Mouse (Mus musculus): ENCODE results near the gene Krtap9-1. TPM values are rescaled to one million over a fixed set of nuclear protein-coding genes. Genes with fewer than 3 reads are reported as not detected.
"Not testable (repeated sequence)": the region's sequence is repeated elsewhere in the genome, so short reads cannot be mapped to it uniquely, and the experiment has no call there.

The Krtap9-1 gene
- not detected in 2 replicates for total RNA-seq (2015; ENCODE audit: low replicate concordance)
- not detected in 2 replicates for total RNA-seq (2017; ENCODE audit: low replicate concordance)

GRCm38 (mm10) chr11:99873089-99873488 lies at the start of gene Krtap9-1:
Krtap9-1 (plus strand) TSS chr11:99873389.
- not testable (repeated sequence) for ATAC-seq (replicated peaks; ENCODE audit: low FRiP score, poor library complexity, severe bottlenecking)

- no peak for ATAC-seq (replicated peaks; ENCODE audit: low FRiP score, poor library complexity, severe bottlenecking)
Measured at GRCm38 (mm10) chr11:99837966-99838365, 35.2 kb upstream of the Krtap9-1 start, which contains the start of gene 2300003K06Rik. 2300003K06Rik (minus strand) TSS chr11:99838066.

- ATAC-seq (replicated peaks; ENCODE audit: low FRiP score, poor library complexity, severe bottlenecking), result no peak
Measured at GRCm38 (mm10) chr11:99842185-99842584, 31.0 kb upstream of the Krtap9-1 start.

GRCm38 (mm10) chr11:99846746-99847145 lies 26.4 kb upstream of the Krtap9-1 start:
- ATAC-seq (replicated peaks; ENCODE audit: low FRiP score, poor library complexity, severe bottlenecking), result no peak

GRCm38 (mm10) chr11:99851508-99851907 lies 21.7 kb upstream of the Krtap9-1 start, which contains the start of gene Krtap4-16:
Krtap4-16 (minus strand) TSS chr11:99851608.
- ATAC-seq (replicated peaks; ENCODE audit: low FRiP score, poor library complexity, severe bottlenecking), result no peak

GRCm38 (mm10) chr11:99854121-99854520 lies 19.1 kb upstream of the Krtap9-1 start:
- ATAC-seq (replicated peaks; ENCODE audit: low FRiP score, poor library complexity, severe bottlenecking), result no peak

GRCm38 (mm10) chr11:99857617-99858016 lies 15.6 kb upstream of the Krtap9-1 start, which contains the start of gene Gm11568:
Gm11568 (plus strand) TSS chr11:99857917.
- ATAC-seq (replicated peaks; ENCODE audit: low FRiP score, poor library complexity, severe bottlenecking), result no peak

GRCm38 (mm10) chr11:99858761-99859160 lies 14.4 kb upstream of the Krtap9-1 start:
- no peak for ATAC-seq (replicated peaks; ENCODE audit: low FRiP score, poor library complexity, severe bottlenecking)

- ATAC-seq (replicated peaks; ENCODE audit: low FRiP score, poor library complexity, severe bottlenecking), result not testable (repeated sequence)
Measured at GRCm38 (mm10) chr11:99864176-99864575, 9.0 kb upstream of the Krtap9-1 start, which contains the start of gene Gm11559. Gm11559 (plus strand) TSS chr11:99864476.

- ATAC-seq (replicated peaks; ENCODE audit: low FRiP score, poor library complexity, severe bottlenecking), result not testable (repeated sequence)
Measured at GRCm38 (mm10) chr11:99878887-99879286, 5.7 kb downstream of the Krtap9-1 start, which contains the start of gene Gm11567. Gm11567 (plus strand) TSS chr11:99879187.

- ATAC-seq (replicated peaks; ENCODE audit: low FRiP score, poor library complexity, severe bottlenecking), result no peak
Measured at GRCm38 (mm10) chr11:99907620-99908019, 34.4 kb downstream of the Krtap9-1 start, which contains the start of gene Krtap31-1. Krtap31-1 (plus strand) TSS chr11:99907920.

- ATAC-seq (replicated peaks; ENCODE audit: low FRiP score, poor library complexity, severe bottlenecking), result no peak
Measured at GRCm38 (mm10) chr11:99914451-99914850, 41.3 kb downstream of the Krtap9-1 start, which contains the start of gene Gm11565. Gm11565 (plus strand) TSS chr11:99914751.

Other genes with a start within 250 kb of the Krtap9-1 start
Only the 30 nearest of the 36 such genes appear.
- not detected in 2 replicates for gene Gm11563, start 214.4 kb upstream of the Krtap9-1 start, total RNA-seq (2015; ENCODE audit: low replicate concordance)
- not detected in 2 replicates for gene Gm11563, start 214.4 kb upstream of the Krtap9-1 start, total RNA-seq (2017; ENCODE audit: low replicate concordance)
- gene Krtap4-6, start 207.4 kb upstream of the Krtap9-1 start, total RNA-seq (2015; ENCODE audit: low replicate concordance), result not detected in 2 replicates
- gene Krtap4-6, start 207.4 kb upstream of the Krtap9-1 start, total RNA-seq (2017; ENCODE audit: low replicate concordance), result not detected in 2 replicates
- gene Gm14190, start 182.6 kb upstream of the Krtap9-1 start, total RNA-seq (2015; ENCODE audit: low replicate concordance), result not detected in 2 replicates
- gene Gm14190, start 182.6 kb upstream of the Krtap9-1 start, total RNA-seq (2017; ENCODE audit: low replicate concordance), result not detected in 2 replicates
- not detected in 2 replicates for gene Gm14180, start 139.1 kb upstream of the Krtap9-1 start, total RNA-seq (2015; ENCODE audit: low replicate concordance)
- not detected in 2 replicates for gene Gm14180, start 139.1 kb upstream of the Krtap9-1 start, total RNA-seq (2017; ENCODE audit: low replicate concordance)
- not detected in 2 replicates for gene Gm11595, start 100.5 kb upstream of the Krtap9-1 start, total RNA-seq (2015; ENCODE audit: low replicate concordance)
- gene Gm11595, start 100.5 kb upstream of the Krtap9-1 start, total RNA-seq (2017; ENCODE audit: low replicate concordance), result not detected in 2 replicates
- gene Krtap4-8, start 92.7 kb upstream of the Krtap9-1 start, total RNA-seq (2015; ENCODE audit: low replicate concordance), result not detected in 2 replicates
- gene Krtap4-8, start 92.7 kb upstream of the Krtap9-1 start, total RNA-seq (2017; ENCODE audit: low replicate concordance), result not detected in 2 replicates
- not detected in 2 replicates for gene Krtap4-9, start 88.2 kb upstream of the Krtap9-1 start, total RNA-seq (2015; ENCODE audit: low replicate concordance)
- gene Krtap4-9, start 88.2 kb upstream of the Krtap9-1 start, total RNA-seq (2017; ENCODE audit: low replicate concordance), result not detected in 2 replicates
- not detected in 2 replicates for gene Gm11596, start 79.9 kb upstream of the Krtap9-1 start, total RNA-seq (2015; ENCODE audit: low replicate concordance)
- gene Gm11596, start 79.9 kb upstream of the Krtap9-1 start, total RNA-seq (2017; ENCODE audit: low replicate concordance), result not detected in 2 replicates
- gene Gm11569, start 74.5 kb upstream of the Krtap9-1 start, total RNA-seq (2015; ENCODE audit: low replicate concordance), result not detected in 2 replicates
- gene Gm11569, start 74.5 kb upstream of the Krtap9-1 start, total RNA-seq (2017; ENCODE audit: low replicate concordance), result not detected in 2 replicates
- not detected in 2 replicates for gene Gm11554, start 68.9 kb upstream of the Krtap9-1 start, total RNA-seq (2015; ENCODE audit: low replicate concordance)
- not detected in 2 replicates for gene Gm11554, start 68.9 kb upstream of the Krtap9-1 start, total RNA-seq (2017; ENCODE audit: low replicate concordance)
- gene Krtap4-13, start 63.5 kb upstream of the Krtap9-1 start, total RNA-seq (2015; ENCODE audit: low replicate concordance), result not detected in 2 replicates
- gene Krtap4-13, start 63.5 kb upstream of the Krtap9-1 start, total RNA-seq (2017; ENCODE audit: low replicate concordance), result not detected in 2 replicates
- not detected in 2 replicates for gene Gm11564, start 57.7 kb upstream of the Krtap9-1 start, total RNA-seq (2015; ENCODE audit: low replicate concordance)
- gene Gm11564, start 57.7 kb upstream of the Krtap9-1 start, total RNA-seq (2017; ENCODE audit: low replicate concordance), result not detected in 2 replicates
- not detected in 2 replicates for gene 2300003K06Rik, start 35.3 kb upstream of the Krtap9-1 start, total RNA-seq (2015; ENCODE audit: low replicate concordance)
- gene 2300003K06Rik, start 35.3 kb upstream of the Krtap9-1 start, total RNA-seq (2017; ENCODE audit: low replicate concordance), result not detected in 2 replicates
- gene Krtap4-16, start 21.8 kb upstream of the Krtap9-1 start, total RNA-seq (2015; ENCODE audit: low replicate concordance), result not detected in 2 replicates
- gene Krtap4-16, start 21.8 kb upstream of the Krtap9-1 start, total RNA-seq (2017; ENCODE audit: low replicate concordance), result not detected in 2 replicates
- gene Gm11568, start 15.5 kb upstream of the Krtap9-1 start, total RNA-seq (2015; ENCODE audit: low replicate concordance), result not detected in 2 replicates
- gene Gm11568, start 15.5 kb upstream of the Krtap9-1 start, total RNA-seq (2017; ENCODE audit: low replicate concordance), result not detected in 2 replicates
- gene Gm11559, start 8.9 kb upstream of the Krtap9-1 start, total RNA-seq (2015; ENCODE audit: low replicate concordance), result not detected in 2 replicates
- 1.3 TPM in 1 of 2 replicates, not detected in the other for gene Gm11559, start 8.9 kb upstream of the Krtap9-1 start, total RNA-seq (2017; ENCODE audit: low replicate concordance)
- gene Gm11567, start 5.8 kb downstream of the Krtap9-1 start, total RNA-seq (2015; ENCODE audit: low replicate concordance), result not detected in 2 replicates
- not detected in 2 replicates for gene Gm11567, start 5.8 kb downstream of the Krtap9-1 start, total RNA-seq (2017; ENCODE audit: low replicate concordance)
- not detected in 2 replicates for gene Krtap31-1, start 34.5 kb downstream of the Krtap9-1 start, total RNA-seq (2015; ENCODE audit: low replicate concordance)
- gene Krtap31-1, start 34.5 kb downstream of the Krtap9-1 start, total RNA-seq (2017; ENCODE audit: low replicate concordance), result not detected in 2 replicates
- gene Gm11565, start 41.4 kb downstream of the Krtap9-1 start, total RNA-seq (2015; ENCODE audit: low replicate concordance), result not detected in 2 replicates
- not detected in 2 replicates for gene Gm11565, start 41.4 kb downstream of the Krtap9-1 start, total RNA-seq (2017; ENCODE audit: low replicate concordance)
- not detected in 2 replicates for gene Krtap31-2, start 62.9 kb downstream of the Krtap9-1 start, total RNA-seq (2015; ENCODE audit: low replicate concordance)
- gene Krtap31-2, start 62.9 kb downstream of the Krtap9-1 start, total RNA-seq (2017; ENCODE audit: low replicate concordance), result not detected in 2 replicates
- not detected in 2 replicates for gene Krtap9-5, start 75.1 kb downstream of the Krtap9-1 start, total RNA-seq (2015; ENCODE audit: low replicate concordance)
- gene Krtap9-5, start 75.1 kb downstream of the Krtap9-1 start, total RNA-seq (2017; ENCODE audit: low replicate concordance), result not detected in 2 replicates
- gene Krtap29-1, start 105.7 kb downstream of the Krtap9-1 start, total RNA-seq (2015; ENCODE audit: low replicate concordance), result not detected in 2 replicates
- gene Krtap29-1, start 105.7 kb downstream of the Krtap9-1 start, total RNA-seq (2017; ENCODE audit: low replicate concordance), result not detected in 2 replicates
- not detected in 2 replicates for gene Krtap16-1, start 113.2 kb downstream of the Krtap9-1 start, total RNA-seq (2015; ENCODE audit: low replicate concordance)
- gene Krtap16-1, start 113.2 kb downstream of the Krtap9-1 start, total RNA-seq (2017; ENCODE audit: low replicate concordance), result not detected in 2 replicates
- not detected in 2 replicates for gene Krtap17-1, start 120.6 kb downstream of the Krtap9-1 start, total RNA-seq (2015; ENCODE audit: low replicate concordance)
- gene Krtap17-1, start 120.6 kb downstream of the Krtap9-1 start, total RNA-seq (2017; ENCODE audit: low replicate concordance), result not detected in 2 replicates
- gene Krt33a, start 142.8 kb downstream of the Krtap9-1 start, total RNA-seq (2015; ENCODE audit: low replicate concordance), result not detected in 2 replicates
- not detected in 2 replicates for gene Krt33a, start 142.8 kb downstream of the Krtap9-1 start, total RNA-seq (2017; ENCODE audit: low replicate concordance)
- not detected in 2 replicates for gene Krt33b, start 156.5 kb downstream of the Krtap9-1 start, total RNA-seq (2015; ENCODE audit: low replicate concordance)
- gene Krt33b, start 156.5 kb downstream of the Krtap9-1 start, total RNA-seq (2017; ENCODE audit: low replicate concordance), result not detected in 2 replicates
- gene Krt34, start 168.2 kb downstream of the Krtap9-1 start, total RNA-seq (2015; ENCODE audit: low replicate concordance), result not detected in 2 replicates
- gene Krt34, start 168.2 kb downstream of the Krtap9-1 start, total RNA-seq (2017; ENCODE audit: low replicate concordance), result not detected in 2 replicates
- not detected in 2 replicates for gene Krt31, start 177.2 kb downstream of the Krtap9-1 start, total RNA-seq (2015; ENCODE audit: low replicate concordance)
- not detected in 2 replicates for gene Krt31, start 177.2 kb downstream of the Krtap9-1 start, total RNA-seq (2017; ENCODE audit: low replicate concordance)
- gene Krt32, start 214.8 kb downstream of the Krtap9-1 start, total RNA-seq (2015; ENCODE audit: low replicate concordance), result not detected in 2 replicates
- gene Krt32, start 214.8 kb downstream of the Krtap9-1 start, total RNA-seq (2017; ENCODE audit: low replicate concordance), result not detected in 2 replicates
- not detected in 2 replicates for gene Krt35, start 222.9 kb downstream of the Krtap9-1 start, total RNA-seq (2015; ENCODE audit: low replicate concordance)
- not detected in 2 replicates for gene Krt35, start 222.9 kb downstream of the Krtap9-1 start, total RNA-seq (2017; ENCODE audit: low replicate concordance)